ENCODE assay signal across 27 mouse cellular contexts in genomic region chr14:76872976-76873375, GRCm38 (mm10).
DNase-seq lines count a peak whose midpoint lies in the region; ATAC-seq and TF ChIP-seq lines count a peak whose summit lies in the region.
"Had no signal": no experiment of that assay in that cellular context is flagged by ENCODE, and none has a peak within 500 bp of the region (broad histone marks: within the 10 kb centered on the region; RNA-seq: fewer than 3 reads in every experiment).

No protein-coding gene starts in this region.

- H3K4me3 ChIP-seq in kidney, embryonic 15.5 days (replicated peaks) = no peak overlapping the region
- H3K4me3 ChIP-seq in left cerebral cortex, adult 2 months = no peak overlapping the region
- no peak overlapping the region for H3K4me3 ChIP-seq in stomach, embryonic 14.5 days (ENCODE audit: low read depth, low read length)
- H3K4me3 ChIP-seq in stomach, postnatal 0 days (ENCODE audit: low read depth, low read length) = no peak overlapping the region
- H3K4me3 ChIP-seq: embryonic facial prominence, embryonic 10.5 days; embryonic facial prominence, embryonic 13.5 days; erythroblast, embryonic 14.5 days; forebrain, embryonic 12.5 days; forebrain, embryonic 15.5 days; hindbrain, embryonic 12.5 days; hindbrain, embryonic 15.5 days had no signal

- 93% methylated on average over 6 of the region's 6 CpGs for WGBS in kidney, embryonic 15.5 days
- WGBS in stomach, embryonic 14.5 days = 94% methylated on average over 6 of the region's 6 CpGs
- WGBS in stomach, postnatal 0 days = 95% methylated on average over 6 of the region's 6 CpGs

- no peaks in the 10 kb centered on the region for H3K36me3 ChIP-seq in kidney, embryonic 15.5 days
- H3K36me3 ChIP-seq in stomach, embryonic 14.5 days (ENCODE audit: control insufficient read depth, insufficient read depth, low read length) = no peaks in the 10 kb centered on the region
- H3K36me3 ChIP-seq in stomach, postnatal 0 days (ENCODE audit: control insufficient read depth, insufficient read depth, low read length) = no peaks in the 10 kb centered on the region
- H3K36me3 ChIP-seq: embryonic facial prominence, embryonic 10.5 days; embryonic facial prominence, embryonic 13.5 days; forebrain, embryonic 12.5 days; forebrain, embryonic 15.5 days; G1E; hindbrain, embryonic 12.5 days; hindbrain, embryonic 15.5 days had no signal

- no peak for TF ChIP-seq CTCF in left cerebral cortex, adult 2 months (IDR thresholded peaks at IDR 0.05)
- TF ChIP-seq CTCF in stomach, postnatal 0 days (IDR thresholded peaks at IDR 0.05; ENCODE audit: low read depth) = no peak

- no peak overlapping the region for H3K4me2 ChIP-seq in kidney, embryonic 15.5 days
- H3K4me2 ChIP-seq in stomach, embryonic 14.5 days (replicated peaks; ENCODE audit: low read depth, low read length) = no peak overlapping the region
- no peak overlapping the region for H3K4me2 ChIP-seq in stomach, postnatal 0 days (replicated peaks; ENCODE audit: low read depth)
- H3K4me2 ChIP-seq: embryonic facial prominence, embryonic 13.5 days; forebrain, embryonic 12.5 days; forebrain, embryonic 15.5 days; heart, embryonic 11.5 days; hindbrain, embryonic 12.5 days; hindbrain, embryonic 15.5 days had no signal

- no peaks in the 10 kb centered on the region; the same call in 1 of the 2 replicates for H3K9me3 ChIP-seq in kidney, embryonic 15.5 days (replicated peaks)
- no peaks in the 10 kb centered on the region for H3K9me3 ChIP-seq in stomach, embryonic 14.5 days (ENCODE audit: control insufficient read depth, low read depth, low read length)
- no peaks in the 10 kb centered on the region for H3K9me3 ChIP-seq in stomach, postnatal 0 days (ENCODE audit: control insufficient read depth, low read length)
- H3K9me3 ChIP-seq: embryonic facial prominence, embryonic 10.5 days; forebrain, embryonic 12.5 days; forebrain, embryonic 15.5 days; hindbrain, embryonic 12.5 days; hindbrain, embryonic 15.5 days had no signal

- no peak for TF ChIP-seq EP300 in stomach, postnatal 0 days (optimal IDR thresholded peaks at IDR 0.05)

- peak; percentile 25 for DNase-seq in kidney, adult 11 months
- no peak for DNase-seq in kidney, postnatal 14 days
- DNase-seq in kidney, adult 9 months = peak; percentile 57
- no peak for DNase-seq in left cerebral cortex, adult 2 months (ENCODE audit: extremely low spot score in 1 of 2, low spot score in 2 of 2)
- DNase-seq in left cerebral cortex, postnatal 14 days (ENCODE audit: low spot score in 2 of 2) = no peak
- no peak for DNase-seq in stomach, postnatal 0 days (ENCODE audit: low spot score)
- DNase-seq: adrenal gland, postnatal 14 days; B cell, adult 2 months; cerebellum, adult 11 months; cerebellum, adult 2 months; cerebellum, adult 9-11 months; cerebellum, postnatal 25 days; embryo, embryonic 11 days; gastrocnemius, postnatal 25 days had no signal

- no peak overlapping the region for H3K27ac ChIP-seq in kidney, embryonic 15.5 days
- H3K27ac ChIP-seq in left cerebral cortex, adult 2 months = peak overlapping the region; percentile 80
- H3K27ac ChIP-seq in stomach, embryonic 14.5 days (ENCODE audit: low read length) = peak overlapping the region; percentile 90
- no peak overlapping the region for H3K27ac ChIP-seq in stomach, postnatal 0 days (replicated peaks)
- H3K27ac ChIP-seq: embryonic facial prominence, embryonic 10.5 days; embryonic facial prominence, embryonic 13.5 days; forebrain, embryonic 12.5 days; forebrain, embryonic 15.5 days; hindbrain, embryonic 15.5 days had no signal

- no peak for ATAC-seq in kidney, embryonic 15.5 days (replicated peaks; ENCODE audit: low FRiP score)
- no peak for ATAC-seq in stomach, embryonic 14.5 days (ENCODE audit: insufficient number of reproducible peaks, insufficient read depth, low FRiP score, low read depth)
- no peak for ATAC-seq in stomach, postnatal 0 days (ENCODE audit: low FRiP score, low TSS enrichment)
- ATAC-seq: forebrain, embryonic 15.5 days; Patski had no signal

- H3K27me3 ChIP-seq in kidney, embryonic 15.5 days = no peaks in the 10 kb centered on the region
- H3K27me3 ChIP-seq in stomach, embryonic 14.5 days (ENCODE audit: control insufficient read depth, insufficient read depth, low read length) = no peaks in the 10 kb centered on the region
- H3K27me3 ChIP-seq in stomach, postnatal 0 days (ENCODE audit: control insufficient read depth, insufficient read depth, low read length) = no peaks in the 10 kb centered on the region
- H3K27me3 ChIP-seq: CH12.LX; embryonic facial prominence, embryonic 13.5 days; forebrain, embryonic 12.5 days; forebrain, embryonic 15.5 days; hindbrain, embryonic 12.5 days; hindbrain, embryonic 15.5 days; Patski had no signal

- H3K9ac ChIP-seq in kidney, embryonic 15.5 days = no peak overlapping the region
- no peak overlapping the region for H3K9ac ChIP-seq in stomach, embryonic 14.5 days (replicated peaks; ENCODE audit: low read depth, low read length)
- no peak overlapping the region for H3K9ac ChIP-seq in stomach, postnatal 0 days (ENCODE audit: low read length)
- H3K9ac ChIP-seq: embryonic facial prominence, embryonic 13.5 days; forebrain, embryonic 12.5 days; forebrain, embryonic 15.5 days; hindbrain, embryonic 12.5 days; hindbrain, embryonic 15.5 days had no signal

- intact Hi-C loops in left cerebral cortex, adult 2 months (cut with DNase I) = no loop called here
- intact Hi-C loops in left cerebral cortex, postnatal 14 days (cut with DNase I) = loop anchor here (5.0 to 10.0 kb wide), 2 partner anchors 56 to 248 kb away; no protein-coding TSS in a partner anchor

- peaks cover 40% of the 10 kb centered on the region for H3K4me1 ChIP-seq in kidney, embryonic 15.5 days
- peaks cover 22% of the 10 kb centered on the region; the same call in 1 of the 2 replicates for H3K4me1 ChIP-seq in stomach, embryonic 14.5 days (ENCODE audit: control insufficient read depth, insufficient read depth, low read length)
- H3K4me1 ChIP-seq in stomach, postnatal 0 days (replicated peaks; ENCODE audit: control insufficient read depth, insufficient read depth) = peaks cover 9% of the 10 kb centered on the region

Comparison
In these comparisons a context has a peak if more than half of its experiments do, and no peak if none do; other contexts are left out.
1. DNase-seq: peak in kidney, adult 11 months (single experiment) and kidney, adult 9 months (single experiment); none in kidney, postnatal 14 days (single experiment), left cerebral cortex, adult 2 months (0 of 2), left cerebral cortex, postnatal 14 days (0 of 2) and stomach, postnatal 0 days (single experiment).
2. H3K27ac ChIP-seq: peak in left cerebral cortex, adult 2 months (single experiment) and stomach, embryonic 14.5 days (single experiment); none in kidney, embryonic 15.5 days (single experiment) and stomach, postnatal 0 days (single experiment).